Mouse (Mus musculus): Measurements from ENCODE around the gene Ociad1. TPM values are rescaled to one million over a fixed set of nuclear protein-coding genes. Genes with fewer than 3 reads are reported as not detected.

The Ociad1 gene
- polyA plus RNA-seq, 1 experiment from 2014 or later, result 247 TPM

DNA sequence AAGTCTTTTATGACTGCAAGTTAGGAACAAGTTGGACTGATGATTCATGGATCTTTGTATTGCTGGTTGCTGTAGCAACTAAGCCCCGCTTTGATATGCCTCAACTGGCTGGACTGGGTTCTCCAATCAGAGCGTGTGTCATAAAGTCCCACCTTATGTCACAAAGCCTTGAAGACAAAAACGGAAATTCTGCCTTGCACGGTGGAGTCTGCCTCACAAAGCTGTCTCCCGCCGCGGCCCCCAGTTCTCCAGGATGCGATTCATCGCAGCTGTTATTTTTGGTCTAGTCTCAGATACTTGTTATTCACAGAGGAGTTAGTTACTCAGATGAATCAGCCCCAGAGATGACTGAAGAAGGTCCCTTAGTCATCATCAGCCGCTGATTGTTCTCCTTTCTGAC lies 51.7 kb downstream of the Ociad1 start:
- Histone ChIP-seq H3K9ac (no peak overlapping the region), H3K4me2 (no peak overlapping the region), H3K9me3 (replicated peaks) (no peaks in the 10 kb centered on the region), H3K4me1 (no peaks in the 10 kb centered on the region), H3K36me3 (no peaks in the 10 kb centered on the region), H3K27me3 (peaks cover 8% of the 10 kb centered on the region; the same call in 1 of the 2 replicates), H3K4me3 (replicated peaks) (no peak overlapping the region), H3K27ac (no peak overlapping the region)
- 59% methylated on average over 10 of the region's 10 CpGs for WGBS
- ATAC-seq (replicated peaks; ENCODE audit: low FRiP score), result 0 out of 2 replicates have a peak, but pooled peaks have one; percentile 40

- 89% methylated on average over 4 of the region's 4 CpGs for WGBS
- no peaks in the 10 kb centered on the region for H3K27me3 ChIP-seq
- no peaks in the 10 kb centered on the region for H3K36me3 ChIP-seq
- H3K4me3 ChIP-seq (replicated peaks), result no peak overlapping the region
- no peaks in the 10 kb centered on the region for H3K4me1 ChIP-seq
- no peak for ATAC-seq (replicated peaks; ENCODE audit: low FRiP score)
- no peak overlapping the region for H3K4me2 ChIP-seq
- no peaks in the 10 kb centered on the region for H3K9me3 ChIP-seq (replicated peaks)
- H3K9ac ChIP-seq, result no peak overlapping the region
- no peak overlapping the region for H3K27ac ChIP-seq
These were observed 52.7 kb downstream of the Ociad1 start for GRCm38 (mm10) chr5:73345254-73345653.

DNA sequence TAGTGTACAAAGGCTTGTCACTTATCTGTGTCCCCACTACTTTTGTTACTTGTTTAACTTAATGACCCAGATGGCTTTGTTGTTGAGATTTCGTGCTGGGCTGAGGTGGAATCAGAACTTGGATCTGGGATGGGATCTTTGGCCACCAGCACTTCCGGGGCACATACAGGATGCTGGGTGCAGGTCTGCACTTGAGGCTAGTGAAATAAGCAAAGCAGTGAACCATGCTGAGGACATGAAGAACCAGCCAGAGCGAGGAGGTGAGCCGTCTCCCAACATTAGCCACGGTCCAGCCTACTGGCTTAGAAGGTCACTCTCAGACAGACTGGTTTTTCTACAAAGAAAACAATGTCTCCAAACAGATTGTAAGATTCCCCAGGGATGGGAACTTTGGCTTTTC lies 56.9 kb downstream of the Ociad1 start:
- Histone ChIP-seq H3K4me3 (replicated peaks) (no peak overlapping the region), H3K36me3 (no peaks in the 10 kb centered on the region), H3K27me3 (0 out of 2 replicates have a peak, but pooled peaks cover 3% of the 10 kb centered on the region), H3K9ac (no peak overlapping the region), H3K27ac (no peak overlapping the region), H3K4me1 (0 out of 2 replicates have a peak, but pooled peaks cover 3% of the 10 kb centered on the region), H3K4me2 (no peak overlapping the region), H3K9me3 (replicated peaks) (no peaks in the 10 kb centered on the region)
- no peak for ATAC-seq (replicated peaks; ENCODE audit: low FRiP score)
- WGBS, result 29% methylated on average over 5 of the region's 5 CpGs

GRCm38 (mm10) chr5:73351796-73352195 lies 59.2 kb downstream of the Ociad1 start:
- 84% methylated on average over 1 of the region's 1 CpGs for WGBS
- Histone ChIP-seq H3K9ac (no peak overlapping the region), H3K27me3 (0 out of 2 replicates have a peak, but pooled peaks cover 3% of the 10 kb centered on the region), H3K36me3 (no peaks in the 10 kb centered on the region), H3K4me1 (0 out of 2 replicates have a peak, but pooled peaks cover 3% of the 10 kb centered on the region), H3K9me3 (replicated peaks) (no peaks in the 10 kb centered on the region), H3K4me2 (no peak overlapping the region), H3K4me3 (replicated peaks) (no peak overlapping the region), H3K27ac (no peak overlapping the region)
- ATAC-seq (replicated peaks; ENCODE audit: low FRiP score), result no peak

DNA sequence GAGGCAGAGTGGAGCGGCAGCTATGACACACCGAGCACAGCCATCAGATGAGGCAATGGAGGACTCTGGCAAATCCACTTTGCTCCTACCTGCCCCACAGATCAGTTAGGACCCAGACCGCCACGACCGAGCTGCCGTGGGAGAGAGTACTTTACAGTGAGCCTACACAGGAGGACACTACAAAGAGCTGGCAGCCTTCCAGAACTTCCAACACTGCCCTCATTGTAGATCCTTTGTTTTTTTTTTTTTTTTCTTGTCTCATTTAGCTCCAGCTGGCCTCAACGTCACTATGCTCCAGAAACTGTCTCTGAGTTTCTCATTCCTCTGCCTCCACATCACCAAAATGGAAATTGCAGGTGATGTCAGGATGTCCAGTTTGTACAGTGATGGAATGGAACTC lies 60.9 kb downstream of the Ociad1 start:
- Histone ChIP-seq H3K9me3 (replicated peaks) (no peaks in the 10 kb centered on the region), H3K9ac (no peak overlapping the region), H3K4me1 (0 out of 2 replicates have a peak, but pooled peaks cover 3% of the 10 kb centered on the region), H3K27me3 (0 out of 2 replicates have a peak, but pooled peaks cover 6% of the 10 kb centered on the region), H3K4me2 (no peak overlapping the region), H3K4me3 (replicated peaks) (no peak overlapping the region), H3K27ac (no peak overlapping the region), H3K36me3 (no peaks in the 10 kb centered on the region)
- no peak; the same call in 1 of the 2 replicates for ATAC-seq (replicated peaks; ENCODE audit: low FRiP score)
- 52% methylated on average over 7 of the region's 7 CpGs for whole genome bisulfite sequencing

DNA sequence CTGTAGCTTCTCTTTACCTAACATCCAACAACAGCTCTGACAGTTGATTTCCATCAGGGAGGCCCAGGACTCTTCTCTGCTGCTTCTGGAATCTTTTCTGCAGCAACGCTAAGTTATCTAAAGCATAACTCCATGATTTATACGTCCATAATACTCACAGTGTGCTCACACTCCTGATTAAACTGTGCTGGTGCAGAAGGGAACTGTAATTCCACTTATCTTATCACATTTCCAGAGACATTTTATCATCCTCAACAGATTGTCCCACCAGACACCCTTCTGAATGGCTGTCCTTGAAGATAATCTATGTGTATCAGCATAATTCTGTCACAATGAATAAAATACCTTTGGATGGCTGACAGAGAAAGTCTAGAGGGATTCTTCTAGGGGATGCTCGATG lies 61.4 kb downstream of the Ociad1 start:
- Histone ChIP-seq H3K27ac (no peak overlapping the region), H3K4me2 (no peak overlapping the region), H3K36me3 (no peaks in the 10 kb centered on the region), H3K4me3 (replicated peaks) (no peak overlapping the region), H3K4me1 (0 out of 2 replicates have a peak, but pooled peaks cover 3% of the 10 kb centered on the region), H3K9me3 (replicated peaks) (no peaks in the 10 kb centered on the region), H3K9ac (no peak overlapping the region), H3K27me3 (0 out of 2 replicates have a peak, but pooled peaks cover 6% of the 10 kb centered on the region)
- 60% methylated on average over 3 of the region's 3 CpGs for WGBS
- ATAC-seq (replicated peaks; ENCODE audit: low FRiP score), result no peak

GRCm38 (mm10) chr5:73355393-73355792 lies 62.8 kb downstream of the Ociad1 start:
- ATAC-seq (replicated peaks; ENCODE audit: low FRiP score), result no peak
- peaks cover 13% of the 10 kb centered on the region; the same call in 1 of the 2 replicates for H3K4me1 ChIP-seq
- H3K27ac ChIP-seq, result no peak overlapping the region
- no peak overlapping the region for H3K4me3 ChIP-seq (replicated peaks)
- 78% methylated on average over 5 of the region's 5 CpGs for WGBS
- H3K4me2 ChIP-seq, result no peak overlapping the region
- H3K9ac ChIP-seq, result no peak overlapping the region
- H3K9me3 ChIP-seq (replicated peaks), result no peaks in the 10 kb centered on the region
- H3K36me3 ChIP-seq, result no peaks in the 10 kb centered on the region
- 0 out of 2 replicates have a peak, but pooled peaks cover 6% of the 10 kb centered on the region for H3K27me3 ChIP-seq

DNA sequence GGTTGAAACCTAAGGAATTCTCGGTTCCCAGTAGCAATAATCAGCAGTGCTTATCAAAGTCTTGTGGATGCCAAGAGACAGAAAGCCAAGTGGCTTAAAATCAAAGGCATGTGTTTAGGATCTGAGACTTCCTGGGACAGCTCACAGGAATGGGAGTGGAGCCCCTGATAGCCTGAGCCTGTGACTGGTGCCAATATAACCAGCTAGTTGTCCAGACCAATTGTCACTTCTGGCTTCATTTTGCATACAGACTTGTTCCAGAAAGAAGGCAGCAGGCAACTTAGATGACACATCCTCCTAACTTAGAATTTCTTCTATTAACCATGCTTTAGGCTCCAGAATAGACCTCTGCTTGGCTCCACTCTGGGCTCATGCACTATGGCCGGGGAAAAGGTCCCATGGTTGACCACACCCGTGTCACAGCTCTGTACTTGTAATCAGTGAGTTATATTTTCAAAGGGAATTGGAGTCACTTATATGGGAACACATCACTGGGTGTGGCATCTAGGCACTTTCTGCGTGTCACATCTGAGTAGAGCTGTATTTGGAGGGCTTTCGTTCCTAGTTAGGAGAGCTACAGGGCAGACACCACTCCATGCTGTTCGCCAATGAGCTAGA lies 66.7 kb downstream of the Ociad1 start:
- WGBS, result 75% methylated on average over 6 of the region's 6 CpGs
- peaks cover 16% of the 10 kb centered on the region; the same call in 1 of the 2 replicates for H3K4me1 ChIP-seq
- H3K9me3 ChIP-seq (replicated peaks), result no peaks in the 10 kb centered on the region
- no peaks in the 10 kb centered on the region for H3K36me3 ChIP-seq
- no peak overlapping the region for H3K4me3 ChIP-seq (replicated peaks)
- H3K9ac ChIP-seq, result no peak overlapping the region
- 0 out of 2 replicates have a peak, but pooled peaks cover 4% of the 10 kb centered on the region for H3K27me3 ChIP-seq
- H3K27ac ChIP-seq, result no peak overlapping the region
- ATAC-seq (replicated peaks; ENCODE audit: low FRiP score), result no peak
- no peak overlapping the region for H3K4me2 ChIP-seq

GRCm38 (mm10) chr5:73359752-73360141 lies 67.2 kb downstream of the Ociad1 start:
- peaks cover 16% of the 10 kb centered on the region; the same call in 1 of the 2 replicates for H3K4me1 ChIP-seq
- 40% methylated on average over 12 of the region's 12 CpGs for WGBS
- H3K27ac ChIP-seq, result no peak overlapping the region
- H3K4me2 ChIP-seq, result peak overlapping the region; percentile 37
- no peaks in the 10 kb centered on the region for H3K9me3 ChIP-seq (replicated peaks)
- H3K27me3 ChIP-seq, result 0 out of 2 replicates have a peak, but pooled peaks cover 3% of the 10 kb centered on the region
- ATAC-seq (replicated peaks; ENCODE audit: low FRiP score), result no peak
- no peak overlapping the region for H3K9ac ChIP-seq
- no peaks in the 10 kb centered on the region for H3K36me3 ChIP-seq
- no peak overlapping the region for H3K4me3 ChIP-seq (replicated peaks)

GRCm38 (mm10) chr5:73360240-73360639 lies 67.7 kb downstream of the Ociad1 start:
- no peak overlapping the region for H3K27ac ChIP-seq
- H3K27me3 ChIP-seq, result 0 out of 2 replicates have a peak, but pooled peaks cover 3% of the 10 kb centered on the region
- H3K4me1 ChIP-seq, result peaks cover 16% of the 10 kb centered on the region; the same call in 1 of the 2 replicates
- peak overlapping the region; percentile 37; the same call in 1 of the 2 replicates for H3K4me2 ChIP-seq
- no peaks in the 10 kb centered on the region for H3K36me3 ChIP-seq
- no peak overlapping the region for H3K9ac ChIP-seq
- 34% methylated on average over 12 of the region's 12 CpGs for WGBS
- no peak for ATAC-seq (replicated peaks; ENCODE audit: low FRiP score)
- H3K4me3 ChIP-seq (replicated peaks), result no peak overlapping the region
- H3K9me3 ChIP-seq (replicated peaks), result no peaks in the 10 kb centered on the region

GRCm38 (mm10) chr5:73362338-73362737 lies 69.8 kb downstream of the Ociad1 start:
- no peak overlapping the region for H3K9ac ChIP-seq
- no peaks in the 10 kb centered on the region for H3K9me3 ChIP-seq (replicated peaks)
- H3K4me3 ChIP-seq (replicated peaks), result no peak overlapping the region
- H3K27ac ChIP-seq, result no peak overlapping the region
- no peak for ATAC-seq (replicated peaks; ENCODE audit: low FRiP score)
- no peaks in the 10 kb centered on the region for H3K27me3 ChIP-seq
- H3K4me1 ChIP-seq, result peaks cover 16% of the 10 kb centered on the region; the same call in 1 of the 2 replicates
- H3K4me2 ChIP-seq, result no peak overlapping the region
- WGBS, result 70% methylated on average over 7 of the region's 7 CpGs
- no peaks in the 10 kb centered on the region for H3K36me3 ChIP-seq

GRCm38 (mm10) chr5:73362791-73363190 lies 70.2 kb downstream of the Ociad1 start:
- 37% methylated on average over 5 of the region's 5 CpGs for WGBS

More at GRCm38 (mm10) chr5:73362791-73363190, 70.2 kb downstream of the Ociad1 start:
- Histone ChIP-seq H3K9ac (no peak overlapping the region), H3K27me3 (no peaks in the 10 kb centered on the region), H3K36me3 (no peaks in the 10 kb centered on the region), H3K4me2 (no peak overlapping the region), H3K9me3 (replicated peaks) (no peaks in the 10 kb centered on the region), H3K4me3 (replicated peaks) (no peak overlapping the region), H3K4me1 (peaks cover 16% of the 10 kb centered on the region; the same call in 1 of the 2 replicates), H3K27ac (no peak overlapping the region)
- ATAC-seq (replicated peaks; ENCODE audit: low FRiP score), result no peak
